Mouse (Mus musculus) CD4-positive, CD25-positive, alpha-beta regulatory T cell, adult 2 months (primary cell): Measurements from ENCODE around the gene Zfp974.
A peak's percentile ranks its signal among the peaks of the same experiment; 100 is the strongest.
"Not testable (repeated sequence)": the region's sequence is repeated elsewhere in the genome, so short reads cannot be mapped to it uniquely, and the experiment has no call there.

Experiments
- DNase-seq: peaks from one replicate; pipeline ENCODE4 v3.0.0-alpha.2; 2012; ENCODE audit warnings: low read depth, low spot score

Zfp974 gene

GRCm38 (mm10) chr7:27928818-27929695 is at the start of gene Zfp974:
Gene Zfp974 (minus strand): TSS chr7:27929460.
- DNase-seq, result peak; percentile 81

GRCm38 (mm10) chr7:27949451-27949850 is 20.2 kb upstream of the Zfp974 start:
- DNase-seq, result not testable (repeated sequence)

GRCm38 (mm10) chr7:27941869-27942268 is 12.6 kb upstream of the Zfp974 start:
- peak; percentile 10 for DNase-seq

GRCm38 (mm10) chr7:27933800-27934158 is 4.5 kb upstream of the Zfp974 start:
- not testable (repeated sequence) for DNase-seq

- DNase-seq, result peak; percentile 83
Measured at GRCm38 (mm10) chr7:27933050-27933799, 4.0 kb upstream of the Zfp974 start.

- peak; percentile 57 for DNase-seq
Measured at GRCm38 (mm10) chr7:27927041-27927440, 2.2 kb downstream of the Zfp974 start.

- DNase-seq, result not testable (repeated sequence)
Measured at GRCm38 (mm10) chr7:27910952-27911351, 18.3 kb downstream of the Zfp974 start.

GRCm38 (mm10) chr7:27905061-27905848 is 24.0 kb downstream of the Zfp974 start:
- DNase-seq, result no peak

GRCm38 (mm10) chr7:27900601-27901000 is 28.7 kb downstream of the Zfp974 start:
- DNase-seq, result no peak

GRCm38 (mm10) chr7:27881721-27882120 is 47.5 kb downstream of the Zfp974 start:
- no peak for DNase-seq

GRCm38 (mm10) chr7:27862578-27862977 is 66.7 kb downstream of the Zfp974 start:
- DNase-seq, result peak; percentile 19

- DNase-seq, result peak; percentile 86
Measured at GRCm38 (mm10) chr7:27860396-27861235, 68.6 kb downstream of the Zfp974 start.

GRCm38 (mm10) chr7:27859301-27860251 is 69.7 kb downstream of the Zfp974 start:
- peak; percentile 50 for DNase-seq
